Mouse (Mus musculus) bone marrow, adult 2 months (tissue): ENCODE measurements around the gene S100a3.

Source experiments
- CTCF ChIP-seq: fragments of 200-500 bp; IDR thresholded peaks from 2 replicates; pipeline ENCODE4 v1.5.1; 2011; ENCODE audit warnings: low read length, control low read depth; ENCODE audit not compliant: control insufficient read depth, insufficient read depth
- POLR2A ChIP-seq: fragments of 200-500 bp; IDR thresholded peaks from 2 replicates; pipeline ENCODE4 v1.6.1; 2011; ENCODE audit warnings: low read depth, mild to moderate bottlenecking, control low read depth, low read length, borderline replicate concordance; ENCODE audit not compliant: control insufficient read depth

DNA sequence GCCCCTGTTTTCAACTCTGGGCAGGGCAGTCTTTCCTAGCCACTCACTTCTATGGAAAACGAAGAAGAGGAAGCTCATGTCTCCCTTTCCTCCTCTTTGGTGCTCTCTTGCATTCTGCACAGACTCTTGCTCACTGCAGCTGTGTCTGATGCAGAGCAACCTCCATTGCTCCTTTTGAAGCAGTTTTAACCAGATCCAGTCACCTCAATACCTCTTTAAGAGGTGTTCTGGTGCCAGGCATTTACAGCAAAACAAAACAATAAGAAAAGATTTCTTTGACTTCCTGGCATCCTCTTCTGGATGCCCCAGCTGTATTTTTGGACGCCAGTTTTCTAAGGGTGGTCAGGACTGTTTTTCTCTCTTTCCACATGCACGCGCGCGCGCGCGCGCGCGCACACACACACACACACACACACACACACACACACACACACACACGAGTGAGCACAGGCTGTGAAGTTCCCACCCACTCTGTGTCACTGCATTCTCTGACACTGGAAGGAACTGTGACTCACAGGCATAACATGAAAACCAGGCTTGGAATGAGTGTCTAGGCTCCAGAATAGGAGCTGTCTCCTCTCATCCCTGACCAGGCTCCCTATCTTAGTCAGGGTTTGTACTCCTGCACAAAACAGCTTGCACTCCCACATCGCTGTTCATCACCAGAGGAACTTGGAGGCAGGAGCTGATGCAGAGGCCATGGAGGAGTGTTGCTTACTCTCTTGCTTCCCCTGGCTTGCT lies 27.2 kb downstream of the S100a3 start:
- TF ChIP-seq CTCF, result no peak
- no peak for TF ChIP-seq POLR2A
